10 mouse cellular contexts compared by ENCODE assay signal in genomic region chr10:80828587-80828986, GRCm38 (mm10). TPM values are rescaled to one million over a fixed set of nuclear protein-coding genes. Genes with fewer than 3 reads are reported as not detected.
DNase-seq lines count a peak whose midpoint lies in the region; ATAC-seq and TF ChIP-seq lines count a peak whose summit lies in the region.
"Not testable (repeated sequence)": the region's sequence is repeated elsewhere in the genome, so short reads cannot be mapped to it uniquely, and the experiment has no call there.
"Had no signal": no experiment of that assay in that cellular context is flagged by ENCODE, and none has a peak within 500 bp of the region (broad histone marks: within the 10 kb centered on the region; RNA-seq: fewer than 3 reads in every experiment).

No protein-coding gene starts in this region.

- not testable (repeated sequence) for H3K27ac ChIP-seq in embryonic fibroblast, embryonic 13.5 days (ENCODE audit: insufficient read depth, low read length); heart, embryonic 10.5 days; hindbrain, embryonic 14.5 days; kidney, postnatal 0 days; midbrain, embryonic 11.5 days (ENCODE audit: low read depth, low read length); neural tube, embryonic 14.5 days (ENCODE audit: low read depth, low read length)
- peak overlapping the region; percentile 95; the same call in 1 of the 2 replicates for H3K27ac ChIP-seq in liver, embryonic 13.5 days

- 88% methylated on average over 9 of the region's 9 CpGs for WGBS in heart, embryonic 10.5 days
- WGBS in hindbrain, embryonic 14.5 days, result 86% methylated on average over 7 of the region's 9 CpGs
- 70% methylated on average over 7 of the region's 9 CpGs for WGBS in kidney, postnatal 0 days
- WGBS in liver, embryonic 13.5 days (ENCODE audit: insufficient replicate concordance), result 85% methylated on average over 9 of the region's 9 CpGs
- 91% methylated on average over 9 of the region's 9 CpGs for WGBS in midbrain, embryonic 11.5 days
- 73% methylated on average over 7 of the region's 9 CpGs for WGBS in neural tube, embryonic 14.5 days

- H3K4me1 ChIP-seq in embryonic fibroblast, embryonic 13.5 days (ENCODE audit: control insufficient read depth, insufficient read depth, low read length); neural tube, embryonic 14.5 days (ENCODE audit: control insufficient read depth, insufficient read depth, low read length): not testable (repeated sequence)
- peaks cover 57% of the 10 kb centered on the region for H3K4me1 ChIP-seq in heart, embryonic 10.5 days
- peaks cover 12% of the 10 kb centered on the region for H3K4me1 ChIP-seq in hindbrain, embryonic 14.5 days (replicated peaks; ENCODE audit: control insufficient read depth, insufficient read depth, low read length)
- 0 out of 2 replicates have a peak, but pooled peaks cover 12% of the 10 kb centered on the region for H3K4me1 ChIP-seq in kidney, postnatal 0 days (replicated peaks; ENCODE audit: insufficient read depth, low read length)
- peaks cover 63% of the 10 kb centered on the region for H3K4me1 ChIP-seq in liver, embryonic 13.5 days (replicated peaks)
- H3K4me1 ChIP-seq in midbrain, embryonic 11.5 days (ENCODE audit: control insufficient read depth, insufficient read depth, low read length), result peaks cover 27% of the 10 kb centered on the region

- 0 out of 2 replicates have a peak overlapping the region, but pooled peaks have one; percentile 99 for H3K4me3 ChIP-seq in embryonic fibroblast, embryonic 13.5 days (ENCODE audit: insufficient read depth, low read length)
- peak overlapping the region; percentile 85; the same call in 1 of the 2 replicates for H3K4me3 ChIP-seq in heart, embryonic 10.5 days
- H3K4me3 ChIP-seq in hindbrain, embryonic 14.5 days (replicated peaks; ENCODE audit: low read length); kidney, postnatal 0 days (replicated peaks; ENCODE audit: low read depth, low read length); neural tube, embryonic 14.5 days (ENCODE audit: low read depth, low read length): not testable (repeated sequence)
- H3K4me3 ChIP-seq in liver, embryonic 13.5 days (replicated peaks), result peak overlapping the region; percentile 87
- 0 out of 2 replicates have a peak overlapping the region, but pooled peaks have one; percentile 78 for H3K4me3 ChIP-seq in midbrain, embryonic 11.5 days (ENCODE audit: low read depth, low read length)

- peaks cover 29% of the 10 kb centered on the region for H3K36me3 ChIP-seq in heart, embryonic 10.5 days
- peaks cover 27% of the 10 kb centered on the region for H3K36me3 ChIP-seq in hindbrain, embryonic 14.5 days (replicated peaks; ENCODE audit: control insufficient read depth, insufficient read depth)
- H3K36me3 ChIP-seq in kidney, postnatal 0 days (ENCODE audit: insufficient read depth, low read length), result peaks cover 15% of the 10 kb centered on the region; the same call in 1 of the 2 replicates
- peaks cover 33% of the 10 kb centered on the region for H3K36me3 ChIP-seq in liver, embryonic 13.5 days
- H3K36me3 ChIP-seq in midbrain, embryonic 11.5 days (ENCODE audit: control insufficient read depth, insufficient read depth, low read length), result not testable (repeated sequence)
- H3K36me3 ChIP-seq in neural tube, embryonic 14.5 days (ENCODE audit: control insufficient read depth, insufficient read depth, low read length), result peaks cover 13% of the 10 kb centered on the region

- not testable (repeated sequence) for H3K9me3 ChIP-seq in heart, embryonic 10.5 days; hindbrain, embryonic 14.5 days (ENCODE audit: control insufficient read depth, low read length); kidney, postnatal 0 days (replicated peaks; ENCODE audit: low read length); liver, embryonic 13.5 days (replicated peaks); midbrain, embryonic 11.5 days (ENCODE audit: control insufficient read depth, low read length); neural tube, embryonic 14.5 days (ENCODE audit: control insufficient read depth, low read length)

- H3K4me2 ChIP-seq in hindbrain, embryonic 14.5 days (replicated peaks), result peak overlapping the region; percentile 91
- peak overlapping the region; percentile 64 for H3K4me2 ChIP-seq in kidney, postnatal 0 days (ENCODE audit: low read length)
- H3K4me2 ChIP-seq in liver, embryonic 13.5 days, result peak overlapping the region; percentile 96
- H3K4me2 ChIP-seq in midbrain, embryonic 11.5 days, result not testable (repeated sequence)
- peak overlapping the region; percentile 99 for H3K4me2 ChIP-seq in neural tube, embryonic 14.5 days (ENCODE audit: low read depth, low read length)

- not testable (repeated sequence) for DNase-seq in heart, embryonic 10.5 days (ENCODE audit: low spot score); hindbrain, embryonic 14.5 days (ENCODE audit: low spot score); kidney, postnatal 0 days (ENCODE audit: low spot score); liver, embryonic 13.5 days; midbrain, embryonic 11.5 days (ENCODE audit: low spot score, missing footprints)

- H3K27me3 ChIP-seq in heart, embryonic 10.5 days (ENCODE audit: insufficient read depth, poor library complexity, severe bottlenecking), result peaks cover 14% of the 10 kb centered on the region
- not testable (repeated sequence) for H3K27me3 ChIP-seq in hindbrain, embryonic 14.5 days (ENCODE audit: control insufficient read depth, insufficient read depth, low read length); kidney, postnatal 0 days (ENCODE audit: insufficient read depth, low read length); midbrain, embryonic 11.5 days (ENCODE audit: control insufficient read depth, insufficient read depth, low read length); neural tube, embryonic 14.5 days (ENCODE audit: control insufficient read depth, insufficient read depth, low read length)
- peaks cover 15% of the 10 kb centered on the region for H3K27me3 ChIP-seq in liver, embryonic 13.5 days

- ATAC-seq in hindbrain, embryonic 14.5 days (ENCODE audit: low FRiP score); kidney, postnatal 0 days (replicated peaks; ENCODE audit: low FRiP score, low read depth); liver, embryonic 13.5 days (ENCODE audit: low read depth); midbrain, embryonic 11.5 days (ENCODE audit: low FRiP score); neural tube, embryonic 14.5 days (ENCODE audit: low read depth): not testable (repeated sequence)

- H3K9ac ChIP-seq in hindbrain, embryonic 14.5 days, result 0 out of 2 replicates have a peak overlapping the region, but pooled peaks have one; percentile 96
- not testable (repeated sequence) for H3K9ac ChIP-seq in kidney, postnatal 0 days (ENCODE audit: low read depth, low read length); midbrain, embryonic 11.5 days (ENCODE audit: low read length); neural tube, embryonic 14.5 days (replicated peaks; ENCODE audit: low read depth, low read length)
- 0 out of 2 replicates have a peak overlapping the region, but pooled peaks have one; percentile 91 for H3K9ac ChIP-seq in liver, embryonic 13.5 days

- not testable (repeated sequence) for TF ChIP-seq POLR2A in embryonic fibroblast, embryonic 13.5 days (IDR thresholded peaks at IDR 0.05; ENCODE audit: low read depth, low read length)

- TF ChIP-seq CTCF in embryonic fibroblast, embryonic 13.5 days (IDR thresholded peaks at IDR 0.05; ENCODE audit: borderline replicate concordance, insufficient read depth, low read length); kidney, postnatal 0 days (IDR thresholded peaks at IDR 0.05; ENCODE audit: low read depth): not testable (repeated sequence)

RNA-seq across cellular contexts. Expression of gene Oaz1, which starts 2.1 kb away (rescaled TPM):
- 331 and 347 TPM in 2 replicates for polyA plus RNA-seq in embryonic fibroblast, embryonic 13.5 days (2011; ENCODE audit: insufficient read length, low read depth, missing spikeins)
- polyA plus RNA-seq in heart, embryonic 10.5 days (2016; fragmentation: Nextera tagmentation; extraction: Ambion mirVana), result 2,064 and 2,176 TPM in 2 replicates
- polyA plus RNA-seq in hindbrain, embryonic 14.5 days (2014; fragmentation: Nextera tagmentation; extraction: Ambion mirVana), result 1,195 and 1,204 TPM in 2 replicates
- 1,422 and 1,480 TPM in 2 replicates for polyA plus RNA-seq in kidney, postnatal 0 days (2015; fragmentation: Nextera tagmentation; extraction: Ambion mirVana)
- 1,324 and 1,529 TPM in 2 replicates for polyA plus RNA-seq in liver, embryonic 13.5 days (2015; fragmentation: Nextera tagmentation; extraction: Ambion mirVana)
- 1,723 and 1,824 TPM in 2 replicates for polyA plus RNA-seq in midbrain, embryonic 11.5 days (2014; fragmentation: Nextera tagmentation; extraction: Ambion mirVana)
- 1,177 and 1,236 TPM in 2 replicates for polyA plus RNA-seq in neural tube, embryonic 14.5 days (2014; fragmentation: Nextera tagmentation; extraction: Ambion mirVana)

RNA-seq across cellular contexts. Expression of gene Lingo3, which starts 15.3 kb away (rescaled TPM):
- polyA plus RNA-seq in embryonic fibroblast, embryonic 13.5 days (2011; ENCODE audit: insufficient read length, low read depth, missing spikeins), result 0.19 TPM in 1 of 2 replicates, not detected in the other
- polyA plus RNA-seq in heart, embryonic 10.5 days (2016; fragmentation: Nextera tagmentation; extraction: Ambion mirVana), result 0.14 and 0.43 TPM in 2 replicates
- polyA plus RNA-seq in hindbrain, embryonic 14.5 days (2014; fragmentation: Nextera tagmentation; extraction: Ambion mirVana), result 9.9 and 14.3 TPM in 2 replicates
- polyA plus RNA-seq in kidney, postnatal 0 days (2015; fragmentation: Nextera tagmentation; extraction: Ambion mirVana), result 0.61 and 0.89 TPM in 2 replicates
- polyA plus RNA-seq in liver, embryonic 13.5 days (2015; fragmentation: Nextera tagmentation; extraction: Ambion mirVana), result not detected in 2 replicates
- polyA plus RNA-seq in midbrain, embryonic 11.5 days (2014; fragmentation: Nextera tagmentation; extraction: Ambion mirVana), result 0.23 and 0.55 TPM in 2 replicates
- polyA plus RNA-seq in neural tube, embryonic 14.5 days (2014; fragmentation: Nextera tagmentation; extraction: Ambion mirVana), result 8.1 and 12.0 TPM in 2 replicates
- polyA plus RNA-seq: macrophage had no signal

RNA-seq across cellular contexts. Expression of gene Jsrp1, which starts 15.3 kb away (rescaled TPM):
- 0.70 TPM in 1 of 2 replicates, not detected in the other for polyA plus RNA-seq in embryonic fibroblast, embryonic 13.5 days (2011; ENCODE audit: insufficient read length, low read depth, missing spikeins)
- polyA plus RNA-seq in heart, embryonic 10.5 days (2016; fragmentation: Nextera tagmentation; extraction: Ambion mirVana), result 7.9 and 8.8 TPM in 2 replicates
- 0.37 and 0.96 TPM in 2 replicates for polyA plus RNA-seq in hindbrain, embryonic 14.5 days (2014; fragmentation: Nextera tagmentation; extraction: Ambion mirVana)
- 4.0 and 4.6 TPM in 2 replicates for polyA plus RNA-seq in kidney, postnatal 0 days (2015; fragmentation: Nextera tagmentation; extraction: Ambion mirVana)
- 0.20 and 0.38 TPM in 2 replicates for polyA plus RNA-seq in liver, embryonic 13.5 days (2015; fragmentation: Nextera tagmentation; extraction: Ambion mirVana)
- polyA plus RNA-seq in midbrain, embryonic 11.5 days (2014; fragmentation: Nextera tagmentation; extraction: Ambion mirVana), result 0.38 and 0.80 TPM in 2 replicates
- polyA plus RNA-seq in neural tube, embryonic 14.5 days (2014; fragmentation: Nextera tagmentation; extraction: Ambion mirVana), result 0.74 and 0.86 TPM in 2 replicates
- polyA plus RNA-seq: macrophage; Patski; spleen, adult 2 months had no signal

RNA-seq across cellular contexts. Expression of gene Amh, which starts 23.5 kb away (rescaled TPM):
- not detected in 2 replicates for polyA plus RNA-seq in embryonic fibroblast, embryonic 13.5 days (2011; ENCODE audit: insufficient read length, low read depth, missing spikeins)
- polyA plus RNA-seq in heart, embryonic 10.5 days (2016; fragmentation: Nextera tagmentation; extraction: Ambion mirVana), result not detected in 2 replicates
- polyA plus RNA-seq in hindbrain, embryonic 14.5 days (2014; fragmentation: Nextera tagmentation; extraction: Ambion mirVana), result 0.16 TPM in 1 of 2 replicates, not detected in the other
- polyA plus RNA-seq in kidney, postnatal 0 days (2015; fragmentation: Nextera tagmentation; extraction: Ambion mirVana), result 0.09 TPM in 1 of 2 replicates, not detected in the other
- polyA plus RNA-seq in liver, embryonic 13.5 days (2015; fragmentation: Nextera tagmentation; extraction: Ambion mirVana), result not detected in 2 replicates
- not detected in 2 replicates for polyA plus RNA-seq in midbrain, embryonic 11.5 days (2014; fragmentation: Nextera tagmentation; extraction: Ambion mirVana)
- 0.15 and 0.16 TPM in 2 replicates for polyA plus RNA-seq in neural tube, embryonic 14.5 days (2014; fragmentation: Nextera tagmentation; extraction: Ambion mirVana)
- polyA plus RNA-seq: macrophage had no signal

RNA-seq across cellular contexts. Expression of gene Lsm7, which starts 26.4 kb away (rescaled TPM):
- 75.6 and 106 TPM in 2 replicates for polyA plus RNA-seq in embryonic fibroblast, embryonic 13.5 days (2011; ENCODE audit: insufficient read length, low read depth, missing spikeins)
- polyA plus RNA-seq in heart, embryonic 10.5 days (2016; fragmentation: Nextera tagmentation; extraction: Ambion mirVana), result 200 and 266 TPM in 2 replicates
- polyA plus RNA-seq in hindbrain, embryonic 14.5 days (2014; fragmentation: Nextera tagmentation; extraction: Ambion mirVana), result 241 and 287 TPM in 2 replicates
- polyA plus RNA-seq in kidney, postnatal 0 days (2015; fragmentation: Nextera tagmentation; extraction: Ambion mirVana), result 269 and 270 TPM in 2 replicates
- 192 and 208 TPM in 2 replicates for polyA plus RNA-seq in liver, embryonic 13.5 days (2015; fragmentation: Nextera tagmentation; extraction: Ambion mirVana)
- 248 and 290 TPM in 2 replicates for polyA plus RNA-seq in midbrain, embryonic 11.5 days (2014; fragmentation: Nextera tagmentation; extraction: Ambion mirVana)
- 220 and 260 TPM in 2 replicates for polyA plus RNA-seq in neural tube, embryonic 14.5 days (2014; fragmentation: Nextera tagmentation; extraction: Ambion mirVana)
